Mouse (Mus musculus) hindbrain, embryonic 14.5 days (tissue): ENCODE data around the gene Gng10. TPM values are rescaled to one million over a fixed set of nuclear protein-coding genes. Genes with fewer than 3 reads are reported as not detected.

Experiments
- ATAC-seq: fragments of 200-750 bp; cut with Nextera tagmentation; 2 replicates; pipeline ENCODE4 v1.8.0; 2017; ENCODE audit warnings: moderate number of reproducible peaks, mild to moderate bottlenecking, moderate TSS enrichment, moderate library complexity; ENCODE audit not compliant: low FRiP score
- DNase-seq: peaks from one replicate; pipeline ENCODE4 v3.0.0-alpha.2; 2015; ENCODE audit warnings: low spot score
- H3K27ac ChIP-seq: fragments of 300-500 bp; sonication (generic); 2 replicates; pipeline ENCODE4 v1.5.1; 2014; ENCODE audit warnings: mild to moderate bottlenecking, moderate library complexity
- H3K27me3 ChIP-seq: fragments of 300-500 bp; sonication (generic); 2 replicates; pipeline ENCODE4 v1.6.1; 2014; ENCODE audit warnings: mild to moderate bottlenecking, low read length, mixed read lengths; ENCODE audit not compliant: control insufficient read depth, insufficient read depth
- H3K36me3 ChIP-seq: fragments of 300-500 bp; sonication (generic); replicated peaks from 2 replicates; pipeline ENCODE4 v1.6.1; 2014; ENCODE audit not compliant: control insufficient read depth, insufficient read depth
- H3K4me1 ChIP-seq: fragments of 300-500 bp; sonication (generic); replicated peaks from 2 replicates; pipeline ENCODE4 v1.6.1; 2014; ENCODE audit warnings: antibody characterized with exemption, low read length, mixed read lengths; ENCODE audit not compliant: control insufficient read depth, insufficient read depth
- H3K4me2 ChIP-seq: fragments of 300-500 bp; sonication (generic); replicated peaks from 2 replicates; pipeline ENCODE4 v1.6.1; 2014; ENCODE audit warnings: mild to moderate bottlenecking, moderate library complexity
- H3K4me3 ChIP-seq: fragments of 300-500 bp; sonication (generic); replicated peaks from 2 replicates; pipeline ENCODE4 v1.5.1; 2014; ENCODE audit warnings: mild to moderate bottlenecking, low read length
- H3K9ac ChIP-seq: fragments of 300-500 bp; sonication (generic); 2 replicates; pipeline ENCODE4 v1.6.1; 2014
- H3K9me3 ChIP-seq: fragments of 300-500 bp; sonication (generic); 2 replicates; pipeline ENCODE4 v1.6.1; 2016; ENCODE audit warnings: low read length; ENCODE audit not compliant: control insufficient read depth
- WGBS: fragments of 180-500 bp; shearing (Covaris S2); extraction: QIAGEN DNeasy Blood & Tissue Kit; methylation state at CpG from one replicate; pipeline ENCODE4 v1.1.7; 2014; 5-methylcytosine and 5-hydroxymethylcytosine counted together
- polyA plus RNA-seq: library from polyadenylated mRNA; unstranded; fragments of >200 nt; fragmentation: Nextera tagmentation; extraction: Ambion mirVana; gene quantifications from 2 replicates; pipeline ENCODE4 v1.2.1, GENCODE M21; 2014

Gng10 gene
- polyA plus RNA-seq, 1 experiment from 2014 or later, result 198 TPM

DNA sequence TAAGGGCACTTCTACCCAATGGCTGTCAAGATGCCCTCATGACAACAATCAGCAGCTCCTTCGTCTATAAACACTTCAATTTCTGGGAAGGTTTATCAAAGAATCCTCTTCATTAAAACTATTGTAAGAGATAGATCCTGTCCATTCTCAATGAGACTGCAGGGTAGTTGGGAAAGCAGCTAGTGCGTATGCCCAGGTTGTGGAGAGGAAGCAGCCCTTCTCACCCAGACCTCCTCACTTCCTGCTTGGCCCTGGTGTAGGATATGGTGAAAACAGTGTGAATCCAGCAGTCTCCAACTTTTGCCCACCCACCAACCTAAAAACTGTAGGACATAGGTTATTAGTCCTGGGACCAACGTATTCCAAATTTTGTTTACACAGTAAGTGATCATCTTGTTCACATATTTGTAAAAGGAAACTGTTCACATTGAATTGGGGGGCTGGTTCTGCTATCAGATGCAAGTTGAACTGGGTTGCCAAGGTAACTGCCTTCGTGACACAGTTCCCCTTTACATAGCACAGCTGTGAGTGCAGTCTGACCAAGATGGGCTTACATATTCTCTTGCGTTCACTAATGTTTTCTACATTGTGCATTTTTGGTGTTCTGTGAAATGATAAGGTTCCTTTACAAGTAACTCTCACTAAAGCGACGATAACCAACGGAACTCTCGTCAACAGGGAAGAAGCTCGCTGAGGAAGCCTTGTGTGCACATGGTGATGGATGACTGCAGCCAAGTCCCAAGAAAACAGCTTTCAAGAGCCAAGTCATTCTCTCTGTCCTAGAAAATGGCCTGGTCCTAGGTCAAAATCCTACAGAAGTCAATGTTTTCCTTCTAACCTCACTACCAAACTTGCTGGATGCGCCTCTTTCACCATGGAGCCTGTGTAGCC lies 5.8 kb downstream of the Gng10 start:
- Histone ChIP-seq H3K27ac (no peak overlapping the region), H3K9me3 (no peaks in the 10 kb centered on the region), H3K36me3 (peaks cover 27% of the 10 kb centered on the region), H3K4me2 (no peak overlapping the region), H3K4me3 (no peak overlapping the region), H3K4me1 (0 out of 2 replicates have a peak, but pooled peaks cover 11% of the 10 kb centered on the region), H3K27me3 (no peaks in the 10 kb centered on the region), H3K9ac (no peak overlapping the region)
- no peak for ATAC-seq
- 90% methylated on average over 11 of the region's 11 CpGs for WGBS
- DNase-seq, result no peak

DNA sequence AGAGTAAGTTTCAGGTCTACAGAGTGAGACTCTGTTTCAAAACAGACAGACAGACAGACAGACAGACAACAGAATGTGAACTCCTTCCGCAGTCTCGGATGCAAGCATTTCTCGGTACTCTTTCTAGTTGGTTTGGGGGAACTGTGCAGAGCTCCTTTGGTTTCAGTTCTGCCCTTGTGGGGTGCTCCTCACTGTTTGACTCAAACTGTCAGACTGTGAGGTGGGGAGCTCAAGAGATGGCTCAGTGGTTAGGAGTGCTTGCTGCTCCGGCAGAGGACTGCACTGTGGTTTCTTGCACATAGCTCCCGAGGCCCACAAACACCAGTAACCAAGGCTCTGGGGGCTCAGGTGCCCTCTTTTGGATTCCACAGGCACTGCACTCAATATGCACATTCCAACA lies 8.2 kb downstream of the Gng10 start:
- Histone ChIP-seq H3K9ac (no peak overlapping the region), H3K9me3 (no peaks in the 10 kb centered on the region), H3K27me3 (no peaks in the 10 kb centered on the region), H3K4me3 (no peak overlapping the region), H3K36me3 (peaks cover 27% of the 10 kb centered on the region), H3K4me1 (no peaks in the 10 kb centered on the region), H3K27ac (no peak overlapping the region), H3K4me2 (no peak overlapping the region)
- DNase-seq (no peak), ATAC-seq (no peak)
- WGBS, result 95% methylated on average over 5 of the region's 5 CpGs

DNA sequence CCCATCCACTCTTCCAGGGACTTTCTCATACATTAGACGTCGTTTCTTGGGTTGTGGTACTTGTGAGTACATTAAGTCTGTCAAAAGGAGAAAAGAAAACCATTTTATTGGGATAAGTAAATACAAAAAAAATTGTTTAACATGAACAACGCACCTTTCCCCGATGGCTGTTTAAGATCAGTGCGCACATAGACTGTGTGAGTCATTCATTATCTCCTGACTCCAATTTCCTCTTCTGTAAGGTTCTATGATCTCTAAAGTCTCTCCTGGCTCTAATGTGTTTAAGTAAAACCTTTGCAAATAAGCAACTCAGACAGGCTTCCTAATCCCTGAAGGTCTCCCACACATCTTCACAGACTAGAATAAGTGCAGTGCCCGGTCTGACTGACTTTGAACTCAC lies 9.0 kb downstream of the Gng10 start:
- H3K27me3 ChIP-seq, result no peaks in the 10 kb centered on the region
- H3K36me3 ChIP-seq, result peaks cover 27% of the 10 kb centered on the region
- H3K9me3 ChIP-seq, result no peaks in the 10 kb centered on the region
- no peaks in the 10 kb centered on the region for H3K4me1 ChIP-seq
- no peak for ATAC-seq
- H3K9ac ChIP-seq, result no peak overlapping the region
- WGBS, result 91% methylated on average over 6 of the region's 6 CpGs
- no peak overlapping the region for H3K4me3 ChIP-seq
- H3K27ac ChIP-seq, result no peak overlapping the region
- no peak overlapping the region for H3K4me2 ChIP-seq
- DNase-seq, result no peak

DNA sequence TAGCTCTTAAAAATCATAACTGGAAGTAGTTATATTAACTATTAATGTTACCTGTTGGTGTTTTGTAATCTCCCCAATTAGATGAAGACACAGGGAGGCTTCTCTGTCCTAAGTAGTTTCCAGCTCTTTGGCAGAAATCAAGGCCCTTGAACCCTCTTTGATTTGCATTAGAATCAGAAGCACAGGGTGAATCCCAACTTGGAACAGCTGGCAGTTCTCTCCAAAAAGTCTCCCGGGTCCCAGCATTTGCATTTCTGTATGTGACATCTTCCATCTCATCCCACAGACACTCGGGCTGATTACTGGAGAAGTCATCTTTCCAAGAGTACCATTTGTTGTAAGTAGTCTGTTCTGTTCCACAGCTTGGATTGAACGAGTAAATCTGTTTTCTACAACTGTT lies 12.3 kb downstream of the Gng10 start:
- ATAC-seq (no peak), DNase-seq (no peak)
- Histone ChIP-seq H3K9me3 (no peaks in the 10 kb centered on the region), H3K27ac (no peak overlapping the region), H3K9ac (no peak overlapping the region), H3K36me3 (no peaks in the 10 kb centered on the region; the same call in 1 of the 2 replicates), H3K27me3 (no peaks in the 10 kb centered on the region), H3K4me2 (no peak overlapping the region), H3K4me1 (no peaks in the 10 kb centered on the region), H3K4me3 (no peak overlapping the region)
- 17% methylated on average over 3 of the region's 3 CpGs for WGBS

DNA sequence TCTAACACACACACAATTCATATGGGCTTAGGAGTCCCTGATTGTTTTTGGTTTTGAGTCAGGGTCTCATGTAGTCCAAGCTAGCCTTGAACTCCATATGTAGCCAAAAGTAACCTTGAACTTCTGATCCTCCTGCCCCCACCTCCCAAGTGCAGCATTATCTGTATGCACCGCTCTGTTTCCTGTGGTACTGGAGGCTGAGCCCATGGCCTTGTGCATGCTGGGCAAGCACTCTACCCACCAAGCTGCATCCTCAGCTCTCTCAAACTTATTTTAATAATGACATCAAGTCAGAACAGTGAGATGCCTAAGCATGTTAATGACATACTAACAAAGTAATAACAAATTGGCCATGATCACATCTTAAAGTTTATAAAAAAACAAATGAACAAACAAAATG lies 16.2 kb downstream of the Gng10 start:
- no peak overlapping the region for H3K27ac ChIP-seq
- H3K4me3 ChIP-seq, result no peak overlapping the region
- 87% methylated on average over 1 of the region's 1 CpGs for WGBS
- no peak overlapping the region for H3K4me2 ChIP-seq
- H3K4me1 ChIP-seq, result no peaks in the 10 kb centered on the region
- no peak overlapping the region for H3K9ac ChIP-seq
- DNase-seq (no peak), ATAC-seq (no peak)
- H3K36me3 ChIP-seq, result no peaks in the 10 kb centered on the region
- no peaks in the 10 kb centered on the region for H3K27me3 ChIP-seq
- no peaks in the 10 kb centered on the region for H3K9me3 ChIP-seq

DNA sequence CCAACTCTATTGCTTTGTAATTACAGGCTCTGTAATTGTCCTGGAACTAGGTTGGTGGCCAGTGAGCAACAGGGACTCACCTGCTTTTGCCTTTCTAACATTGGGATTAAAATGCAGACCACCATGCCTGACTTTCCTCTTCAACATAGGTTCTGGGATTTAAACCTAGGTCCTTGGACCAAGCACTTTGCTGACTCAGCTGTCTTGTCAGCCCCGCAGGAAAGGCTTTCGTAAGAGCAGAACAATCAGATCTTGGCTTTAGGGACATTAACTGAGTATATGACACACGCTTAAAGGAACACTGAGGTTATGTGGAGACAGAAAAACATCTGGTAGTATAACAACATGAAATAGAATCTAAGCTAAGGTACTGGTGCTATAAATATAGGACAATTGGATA lies 23.0 kb downstream of the Gng10 start:
- no peak overlapping the region for H3K4me3 ChIP-seq
- no peaks in the 10 kb centered on the region for H3K27me3 ChIP-seq
- no peaks in the 10 kb centered on the region for H3K36me3 ChIP-seq
- H3K27ac ChIP-seq, result no peak overlapping the region
- no peak overlapping the region for H3K9ac ChIP-seq
- no peak for DNase-seq
- WGBS, result 79% methylated on average over 3 of the region's 3 CpGs
- H3K4me2 ChIP-seq, result no peak overlapping the region
- H3K4me1 ChIP-seq, result no peaks in the 10 kb centered on the region
- no peaks in the 10 kb centered on the region for H3K9me3 ChIP-seq
- no peak for ATAC-seq

DNA sequence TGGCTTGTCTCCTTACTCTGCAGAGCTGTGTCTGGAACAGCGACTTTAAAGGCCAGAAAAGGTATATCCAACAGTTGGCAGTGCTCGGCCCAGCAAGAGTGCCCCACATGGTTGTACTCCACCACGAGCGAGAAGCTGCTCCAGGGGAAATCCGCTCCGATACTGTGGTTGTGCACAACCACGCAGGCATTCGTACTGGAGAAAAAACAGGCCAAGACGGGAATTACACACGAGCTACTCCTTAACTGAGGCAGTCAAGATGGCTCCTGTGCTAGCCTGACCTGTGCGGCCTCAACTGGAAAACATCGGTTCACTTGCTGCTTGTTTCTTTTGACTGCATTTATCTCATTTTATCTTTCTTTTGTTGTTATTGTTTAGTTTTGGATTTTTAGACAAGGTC lies 27.6 kb downstream of the Gng10 start:
- Histone ChIP-seq H3K4me2 (no peak overlapping the region), H3K4me1 (no peaks in the 10 kb centered on the region), H3K9me3 (no peaks in the 10 kb centered on the region), H3K36me3 (no peaks in the 10 kb centered on the region), H3K27ac (no peak overlapping the region), H3K9ac (no peak overlapping the region), H3K4me3 (no peak overlapping the region), H3K27me3 (no peaks in the 10 kb centered on the region)
- DNase-seq (no peak), ATAC-seq (no peak)
- 65% methylated on average over 12 of the region's 12 CpGs for WGBS

DNA sequence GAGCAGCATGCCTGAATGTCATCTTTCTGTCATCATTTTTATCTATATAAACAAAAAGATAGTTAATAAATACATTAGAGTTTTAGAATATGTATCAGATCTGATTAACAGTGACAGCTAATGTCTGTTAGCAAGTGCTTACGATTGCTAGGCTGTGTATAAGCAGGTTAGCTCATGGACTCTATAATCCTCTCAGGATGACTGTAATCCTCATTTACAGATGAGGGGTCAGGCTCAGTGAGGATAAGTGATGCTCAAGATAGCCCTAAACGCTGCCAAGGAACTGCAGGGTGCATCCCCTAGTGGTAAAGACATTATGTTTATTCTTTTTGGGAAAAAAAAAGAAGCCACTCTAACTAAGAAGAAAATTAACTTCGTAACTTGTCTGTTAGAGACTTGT lies 34.4 kb downstream of the Gng10 start:
- H3K27ac ChIP-seq, result no peak overlapping the region
- H3K4me2 ChIP-seq, result no peak overlapping the region
- no peak overlapping the region for H3K9ac ChIP-seq
- H3K27me3 ChIP-seq, result no peaks in the 10 kb centered on the region
- H3K36me3 ChIP-seq, result no peaks in the 10 kb centered on the region
- DNase-seq, result no peak
- H3K9me3 ChIP-seq, result no peaks in the 10 kb centered on the region
- WGBS, result 56% methylated on average over 3 of the region's 3 CpGs
- no peak overlapping the region for H3K4me3 ChIP-seq
- H3K4me1 ChIP-seq, result no peaks in the 10 kb centered on the region
- ATAC-seq, result no peak

DNA sequence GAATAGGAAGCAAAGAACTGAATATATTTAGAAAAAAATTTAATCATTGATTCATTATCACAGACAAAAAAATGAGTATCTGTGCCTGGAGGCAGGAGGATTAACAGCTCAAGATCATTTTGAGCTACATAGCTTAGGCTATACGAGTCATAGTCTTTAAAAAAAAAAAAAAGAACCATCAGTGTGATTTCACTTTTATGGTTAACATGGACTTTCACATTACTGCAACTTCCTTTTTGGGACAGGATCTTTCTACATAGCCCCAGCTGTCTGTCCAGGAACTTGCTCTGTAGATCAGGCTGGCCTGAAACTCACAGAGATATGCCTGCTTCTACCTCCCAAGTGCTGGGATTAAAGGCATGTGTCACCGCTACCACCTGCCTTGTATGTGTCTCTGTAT lies 48.5 kb downstream of the Gng10 start:
- H3K9ac ChIP-seq, result no peak overlapping the region
- H3K27ac ChIP-seq, result no peak overlapping the region
- WGBS, result 88% methylated on average over 2 of the region's 2 CpGs
- no peak overlapping the region for H3K4me2 ChIP-seq
- no peak overlapping the region for H3K4me3 ChIP-seq
- no peaks in the 10 kb centered on the region for H3K9me3 ChIP-seq
- no peaks in the 10 kb centered on the region for H3K36me3 ChIP-seq
- no peaks in the 10 kb centered on the region for H3K27me3 ChIP-seq
- DNase-seq, result no peak
- H3K4me1 ChIP-seq, result no peaks in the 10 kb centered on the region
- ATAC-seq, result no peak

DNA sequence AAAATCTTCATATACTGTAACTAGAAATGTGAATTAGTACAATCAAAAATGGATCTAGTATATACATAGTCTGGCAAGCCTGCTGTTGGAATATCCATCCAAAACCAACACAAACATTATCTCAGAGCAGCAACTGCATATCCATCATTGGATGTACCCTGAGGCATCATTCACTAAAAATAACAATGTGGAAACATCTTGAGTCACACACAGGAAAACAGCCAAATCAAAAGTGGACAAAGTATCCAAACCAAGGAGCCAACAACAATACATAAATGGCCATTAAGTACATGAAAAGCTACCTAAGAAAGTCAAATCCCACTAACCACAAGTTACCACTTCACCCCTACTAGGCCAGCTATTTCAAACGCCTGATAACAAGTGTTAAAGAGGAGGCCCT lies 54.5 kb downstream of the Gng10 start:
- no peaks in the 10 kb centered on the region for H3K36me3 ChIP-seq
- H3K27ac ChIP-seq, result no peak overlapping the region
- WGBS, result 67% methylated on average over 1 of the region's 1 CpGs
- DNase-seq (no peak), ATAC-seq (no peak)
- H3K4me1 ChIP-seq, result no peaks in the 10 kb centered on the region
- H3K4me3 ChIP-seq, result no peak overlapping the region
- H3K9ac ChIP-seq, result no peak overlapping the region
- no peaks in the 10 kb centered on the region for H3K9me3 ChIP-seq
- H3K27me3 ChIP-seq, result no peaks in the 10 kb centered on the region
- no peak overlapping the region for H3K4me2 ChIP-seq
